Mouse (Mus musculus): ENCODE measurements around the gene Zfp952.

DNA sequence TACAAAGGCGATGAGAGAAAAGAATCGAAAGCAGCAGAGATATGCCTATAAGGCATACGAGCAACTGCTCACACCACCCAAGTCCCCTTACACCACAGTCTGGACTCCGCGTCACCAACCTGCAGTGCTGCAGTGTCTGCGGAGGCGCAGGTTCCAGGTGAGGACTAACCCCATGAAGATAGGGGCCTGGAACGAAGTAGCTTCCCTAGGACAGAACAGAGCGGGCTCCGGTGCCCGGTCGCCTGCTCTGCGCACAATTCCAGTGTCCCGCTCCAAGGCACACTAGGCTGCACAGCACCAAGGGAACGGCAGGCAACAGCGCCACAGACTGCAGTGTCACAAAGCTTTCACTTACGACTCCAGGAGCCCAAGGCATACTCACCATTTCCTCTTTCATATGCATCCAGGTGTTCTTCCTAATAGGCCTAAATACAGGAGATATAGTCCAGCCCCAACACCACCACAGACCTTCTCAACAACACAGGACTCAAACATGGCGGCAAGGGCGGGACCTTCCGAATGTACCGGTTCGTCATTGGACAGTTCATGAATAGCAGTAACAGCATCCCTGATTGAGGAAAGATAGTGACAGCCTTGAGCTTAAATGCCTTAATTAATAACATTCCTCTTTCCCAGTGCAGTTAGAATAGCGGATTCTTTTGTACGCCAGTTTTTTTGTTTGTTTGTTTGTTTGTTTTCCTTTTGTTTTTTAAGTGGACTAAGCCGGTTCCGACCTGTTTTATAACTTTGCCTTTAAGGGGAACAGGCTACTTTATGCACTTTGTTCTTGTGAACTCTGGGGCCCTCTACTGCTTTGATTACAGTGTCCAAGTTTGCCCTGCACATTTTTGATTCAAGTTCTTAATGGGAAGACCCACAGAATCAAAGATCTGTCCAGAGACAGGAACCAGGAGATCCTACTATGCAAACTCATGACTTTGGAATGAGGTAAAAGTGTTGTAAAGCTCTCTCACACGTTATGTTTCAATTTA is 40.3 kb downstream of the Zfp952 start, which contains the start of gene Zfp763:
- no peak for TF ChIP-seq CTCF (IDR thresholded peaks at IDR 0.05; ENCODE audit: borderline replicate concordance, control insufficient read depth, extremely low read depth, insufficient read depth, low read length, poor library complexity)
- TF ChIP-seq POLR2A (IDR thresholded peaks at IDR 0.05; ENCODE audit: control insufficient read depth, extremely low read depth, insufficient read depth, low read length, poor library complexity): no peak
